Mouse (Mus musculus): ENCODE results near the gene Thsd4.

Gene Thsd4

DNA sequence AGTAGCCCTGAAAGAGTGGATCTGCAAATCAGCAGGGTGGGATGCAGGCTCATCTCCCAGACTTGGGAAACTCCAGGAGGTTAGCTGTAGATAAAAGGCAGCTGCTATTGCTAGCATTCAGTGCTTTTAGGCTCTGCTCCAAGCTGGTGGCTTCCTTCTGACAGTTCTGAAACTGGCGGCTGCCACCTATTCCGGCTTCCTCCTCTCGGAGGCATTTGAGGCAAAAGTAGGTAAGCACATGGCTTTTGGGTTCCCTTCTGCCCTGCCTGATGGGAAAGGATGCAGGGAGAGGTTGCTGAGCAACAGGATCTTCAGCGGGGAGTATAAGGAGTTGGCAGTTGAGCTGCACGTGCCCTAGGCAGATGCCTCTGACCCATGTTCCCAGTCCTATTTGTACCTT lies 65.2 kb downstream of the Thsd4 start:
- DNase-seq (ENCODE audit: low spot score in 2 of 2), result peak in 1 of 2 experiments; percentile 14

DNA sequence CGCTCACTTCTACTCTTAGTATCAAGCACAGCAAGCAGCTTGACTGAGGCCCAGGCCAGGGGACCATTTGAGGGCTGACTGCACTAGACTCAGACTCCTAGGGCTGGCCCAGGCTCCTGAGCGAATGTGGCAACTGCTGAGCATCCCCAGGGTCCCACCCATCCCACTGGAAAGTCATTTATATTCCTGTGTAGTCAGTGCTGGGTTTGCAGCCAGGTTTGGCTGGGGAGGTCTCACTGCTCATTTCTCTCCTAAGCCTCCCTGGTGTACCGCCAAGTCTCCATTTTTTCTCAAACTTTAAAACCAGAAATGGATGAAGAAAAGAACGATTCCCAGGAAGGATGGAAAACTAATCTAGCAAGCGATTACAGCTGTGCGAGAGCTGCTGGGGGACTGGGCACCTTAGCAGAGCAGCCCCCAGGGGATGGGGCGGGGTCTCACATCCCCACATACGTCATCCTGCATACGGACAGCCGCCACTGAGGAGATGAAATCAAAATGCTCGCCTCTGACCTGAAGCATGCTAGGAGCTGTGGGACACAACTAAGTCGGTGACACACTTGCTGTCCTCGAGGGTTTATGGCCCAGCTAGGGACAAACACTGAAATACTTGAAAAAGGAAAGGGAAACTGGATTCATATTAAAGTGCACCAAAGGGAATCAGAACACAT lies 67.3 kb downstream of the Thsd4 start:
- DNase-seq (ENCODE audit: low spot score in 2 of 2), result no peak

DNA sequence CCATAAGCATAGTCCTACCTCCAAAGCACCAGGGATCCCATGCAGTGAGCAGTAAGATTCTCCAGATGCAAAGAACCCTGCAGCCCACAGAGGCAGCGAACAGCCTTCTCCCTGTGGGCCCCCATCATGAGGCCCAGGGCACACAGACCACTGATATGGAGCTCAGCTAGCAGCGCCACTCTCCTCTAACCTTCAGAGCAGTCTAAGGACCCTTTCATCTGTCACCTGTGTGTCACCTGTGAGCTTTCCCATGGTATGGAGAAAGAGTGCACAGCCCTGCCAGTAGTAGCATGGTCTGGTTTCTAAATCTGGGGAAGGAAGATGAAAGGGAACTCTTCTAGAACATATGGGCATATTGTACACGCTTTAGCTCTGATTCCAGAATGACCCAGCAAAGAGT lies 72.3 kb downstream of the Thsd4 start:
- no peak for DNase-seq (ENCODE audit: low spot score in 2 of 2)

DNA sequence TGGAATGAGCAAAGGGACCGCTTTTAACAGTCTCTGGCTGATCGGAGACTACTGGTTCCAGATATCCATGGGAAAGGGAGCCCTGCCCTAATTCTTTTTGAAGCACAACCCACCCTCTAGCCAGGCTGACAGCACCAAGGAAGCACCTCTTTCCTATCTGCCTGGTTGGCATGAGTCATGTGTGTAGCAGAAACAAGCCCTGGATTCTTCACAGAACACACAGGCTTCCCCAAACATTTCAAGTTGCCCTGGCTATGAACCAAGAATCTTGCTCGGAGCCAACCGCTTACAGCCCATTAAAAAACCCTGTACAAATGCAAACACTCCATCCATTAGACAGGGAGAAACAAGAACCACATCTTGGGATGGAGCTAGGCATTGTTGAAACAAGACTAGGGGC lies 76.0 kb downstream of the Thsd4 start:
- no peak for DNase-seq (ENCODE audit: low spot score in 2 of 2)

DNA sequence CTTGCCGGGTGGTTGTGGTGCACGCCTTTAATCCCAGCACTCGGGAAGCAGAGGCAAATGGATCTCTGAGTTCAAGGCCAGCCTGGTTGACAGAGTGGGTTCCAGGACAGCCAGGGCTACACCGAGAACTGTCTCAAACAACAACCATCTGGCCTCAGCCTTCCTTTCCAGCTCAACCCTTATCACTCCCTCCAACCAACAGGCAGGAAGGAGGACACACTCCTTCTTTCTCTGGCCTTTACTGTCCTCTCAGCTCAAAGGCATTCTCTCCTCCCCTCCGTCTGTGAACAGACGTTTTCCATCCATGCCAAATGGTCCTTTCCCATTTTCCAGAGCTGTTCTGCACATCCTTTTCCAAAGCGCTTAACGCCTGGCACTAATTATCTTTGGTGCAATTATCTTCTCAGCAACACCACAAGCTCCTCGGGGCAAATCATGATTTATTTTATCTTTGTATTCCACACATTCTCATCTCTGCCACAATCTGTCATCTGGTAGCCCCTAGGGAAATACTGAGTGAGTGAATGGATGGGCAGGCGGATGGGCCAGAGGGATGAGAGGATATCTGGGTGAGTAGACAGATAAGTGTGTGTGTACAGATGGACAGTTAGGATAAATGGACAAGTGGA lies 80.5 kb downstream of the Thsd4 start:
- DNase-seq (ENCODE audit: low spot score in 2 of 2), result no peak

DNA sequence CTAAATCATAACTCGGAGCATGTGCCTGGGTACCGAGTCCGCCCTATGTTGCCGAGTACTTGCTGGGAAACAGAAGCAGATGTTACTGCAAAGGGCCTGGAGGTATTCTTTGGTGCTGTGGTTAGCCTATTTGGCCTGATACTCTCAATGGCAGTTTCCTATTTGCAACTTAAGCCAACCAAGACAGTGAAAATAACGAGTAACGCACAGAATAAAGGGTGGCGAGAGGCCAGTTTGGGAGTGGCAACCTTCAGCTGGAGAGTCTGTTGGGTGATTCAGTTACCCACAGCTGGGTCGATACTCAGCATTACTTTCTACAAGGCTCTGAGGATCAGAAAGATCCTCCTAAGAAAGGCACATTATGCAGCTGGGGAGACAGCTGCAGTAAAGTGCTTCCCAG lies 81.3 kb downstream of the Thsd4 start:
- no peak for DNase-seq (ENCODE audit: low spot score in 2 of 2)

DNA sequence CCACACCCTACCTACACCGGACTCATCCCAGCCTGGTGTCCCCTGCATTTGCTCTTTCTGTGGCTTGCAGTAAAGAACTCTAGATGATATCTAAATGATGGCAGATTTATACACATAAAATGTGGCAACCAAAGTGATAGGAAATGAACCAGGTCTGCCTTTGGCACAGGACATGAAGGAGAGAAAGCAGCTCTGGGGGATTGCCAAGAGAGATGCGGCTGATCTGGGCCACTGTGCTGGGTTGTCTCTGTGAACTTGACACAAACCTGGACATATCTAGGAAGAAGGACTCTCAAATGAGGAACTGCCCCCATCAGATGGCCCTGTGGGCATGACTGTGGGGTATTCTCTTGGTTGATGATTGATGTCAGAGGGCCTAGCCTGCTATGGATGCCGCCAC lies 85.6 kb downstream of the Thsd4 start:
- no peak for DNase-seq (ENCODE audit: low spot score in 2 of 2)

DNA sequence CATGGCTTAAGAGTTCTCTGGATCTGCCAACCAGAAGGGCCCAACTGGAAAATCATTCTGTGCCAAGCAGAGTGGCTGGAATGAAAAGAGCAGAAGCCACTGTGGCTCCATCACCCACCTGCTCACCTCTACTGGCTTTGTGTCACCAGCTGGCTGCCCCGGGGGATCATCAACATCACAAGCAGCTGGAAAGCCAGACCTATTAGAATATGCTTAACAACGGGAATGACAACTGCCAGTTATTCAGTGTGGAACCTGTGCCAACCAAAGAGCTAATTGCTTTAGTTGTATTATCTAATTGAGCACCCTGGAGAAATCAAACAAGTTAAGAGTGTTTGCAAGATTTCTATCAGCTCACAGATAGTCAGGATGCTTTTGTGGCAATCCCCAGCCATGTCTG lies 87.8 kb downstream of the Thsd4 start:
- no peak for DNase-seq (ENCODE audit: low spot score in 2 of 2)

DNA sequence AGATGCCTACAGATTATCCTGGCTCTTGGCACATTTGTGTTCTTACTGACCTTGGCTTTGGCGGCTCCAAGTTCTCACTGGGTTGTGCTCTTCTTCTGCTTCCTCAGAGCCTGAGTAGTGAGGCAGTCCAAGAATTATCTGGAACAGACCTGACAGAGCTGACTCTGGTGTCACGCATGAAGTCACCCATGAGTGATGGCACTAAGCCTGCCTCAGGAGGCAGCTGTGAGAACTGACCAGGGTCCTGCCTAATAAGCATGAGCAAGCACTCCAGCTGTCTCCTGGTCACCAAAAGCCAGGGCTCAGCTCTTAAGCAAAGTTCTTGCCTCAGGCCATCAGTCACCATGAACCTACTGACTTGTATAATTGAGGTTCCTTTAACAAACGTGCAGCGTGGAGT lies 89.9 kb downstream of the Thsd4 start:
- DNase-seq (ENCODE audit: low spot score in 2 of 2), result no peak

DNA sequence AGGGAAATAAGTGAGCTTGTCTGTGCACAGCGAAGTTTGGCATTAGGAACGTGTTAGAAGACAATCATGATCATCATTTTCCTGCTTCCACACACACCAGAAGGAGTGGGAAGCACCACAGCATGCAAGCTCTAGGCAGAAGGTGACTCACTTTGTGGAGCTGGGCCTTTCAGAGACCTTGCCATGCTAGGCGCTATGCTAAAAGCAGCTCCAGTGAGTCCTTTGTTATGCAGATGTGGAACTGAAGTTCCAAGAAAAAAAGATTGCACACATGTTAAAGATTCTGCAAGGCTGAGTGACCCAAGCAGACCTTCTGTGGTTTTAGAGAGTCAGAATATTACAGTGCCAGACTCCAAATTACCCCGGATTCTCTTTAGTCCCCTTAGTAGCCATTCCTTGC lies 91.8 kb downstream of the Thsd4 start:
- no peak for DNase-seq (ENCODE audit: low spot score in 2 of 2)

DNA sequence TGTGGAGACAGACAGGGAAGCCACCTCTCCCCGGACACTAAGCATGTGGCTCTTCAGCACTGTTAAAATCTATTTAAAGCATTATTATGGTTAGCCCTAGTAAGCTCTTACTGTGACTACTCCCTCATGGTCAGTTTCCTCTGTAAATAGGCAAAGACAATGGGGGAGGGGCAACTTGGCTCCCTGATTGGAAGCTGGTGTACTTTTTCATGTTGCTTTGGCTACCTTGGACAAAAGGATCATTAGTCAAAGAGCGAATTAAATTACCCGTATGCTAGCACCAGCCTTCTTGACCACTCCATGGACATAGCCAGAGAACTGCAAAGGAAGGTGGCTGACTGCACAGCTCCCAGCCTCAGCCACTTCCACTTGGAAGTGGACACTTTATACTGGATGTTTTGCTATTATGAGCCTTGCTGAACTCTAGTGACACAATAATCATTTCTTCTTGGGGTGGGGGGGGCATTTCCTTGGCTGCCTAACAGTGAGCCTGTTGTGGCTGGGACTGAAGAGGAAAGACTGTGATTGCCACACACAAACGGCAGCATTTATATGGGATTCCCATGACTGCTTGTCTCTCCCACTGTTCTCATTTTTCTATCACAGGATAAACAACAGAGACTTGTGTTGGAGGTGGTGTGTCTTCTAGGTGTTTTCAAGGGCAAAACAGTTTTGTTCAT lies 107.6 kb downstream of the Thsd4 start:
- no peak for DNase-seq (ENCODE audit: low spot score in 2 of 2)

DNA sequence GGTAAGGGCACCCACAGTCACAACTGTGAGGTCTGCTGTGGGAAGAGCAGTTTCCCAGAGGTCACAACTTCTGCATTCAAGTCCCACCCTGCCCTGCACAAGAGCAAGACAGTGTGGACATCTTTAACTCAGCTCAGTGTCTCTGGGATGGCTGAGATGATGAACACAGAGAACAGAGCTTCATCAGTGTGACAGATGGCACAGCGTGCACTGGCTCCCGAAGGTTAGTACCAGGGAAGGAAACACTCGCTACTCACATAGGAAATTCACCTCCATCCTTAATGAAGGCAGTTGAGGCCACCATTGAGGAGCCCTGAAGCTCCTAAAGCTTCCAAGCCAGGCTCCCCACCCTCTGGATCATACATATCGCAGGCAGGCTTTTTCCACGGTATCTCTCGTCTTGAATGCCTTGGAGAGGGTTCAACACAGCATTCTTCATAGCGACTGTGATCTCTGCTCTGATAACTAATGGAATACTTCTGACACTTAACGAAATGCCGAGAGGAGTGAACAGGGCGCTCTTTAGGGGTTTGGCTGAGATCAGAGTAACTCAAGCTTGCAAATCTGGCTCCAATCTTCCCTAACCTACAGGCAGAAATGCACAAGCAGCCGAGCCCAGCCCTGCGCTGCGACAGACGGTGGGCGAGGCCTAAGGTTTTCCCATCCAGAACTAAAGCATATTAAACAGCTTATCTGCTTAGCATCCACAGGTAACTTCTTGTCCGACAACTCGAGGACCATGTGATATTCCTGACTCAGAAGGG lies 110.8 kb downstream of the Thsd4 start:
- no peak for DNase-seq (ENCODE audit: low spot score in 2 of 2)

DNA sequence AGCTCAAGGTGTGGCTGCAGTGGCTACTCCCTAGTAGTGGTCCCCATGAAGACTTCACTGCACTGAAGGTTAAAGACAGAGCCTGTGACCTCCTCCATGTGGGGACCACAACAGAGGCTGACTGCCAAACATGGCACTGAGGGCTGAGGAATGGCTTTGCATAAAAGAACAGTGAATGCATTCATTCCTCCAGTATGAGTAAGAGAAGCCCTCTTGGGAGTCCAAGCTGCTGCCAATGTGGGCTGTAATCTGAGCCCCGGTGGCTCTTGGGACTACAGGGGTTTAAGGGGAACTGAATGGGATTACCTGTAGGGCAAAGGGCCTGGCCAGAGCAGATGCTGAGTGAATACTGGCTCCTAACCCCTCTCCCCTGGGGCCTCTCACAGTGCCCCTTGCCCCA lies 114.5 kb downstream of the Thsd4 start:
- no peak for DNase-seq (ENCODE audit: low spot score in 2 of 2)

DNA sequence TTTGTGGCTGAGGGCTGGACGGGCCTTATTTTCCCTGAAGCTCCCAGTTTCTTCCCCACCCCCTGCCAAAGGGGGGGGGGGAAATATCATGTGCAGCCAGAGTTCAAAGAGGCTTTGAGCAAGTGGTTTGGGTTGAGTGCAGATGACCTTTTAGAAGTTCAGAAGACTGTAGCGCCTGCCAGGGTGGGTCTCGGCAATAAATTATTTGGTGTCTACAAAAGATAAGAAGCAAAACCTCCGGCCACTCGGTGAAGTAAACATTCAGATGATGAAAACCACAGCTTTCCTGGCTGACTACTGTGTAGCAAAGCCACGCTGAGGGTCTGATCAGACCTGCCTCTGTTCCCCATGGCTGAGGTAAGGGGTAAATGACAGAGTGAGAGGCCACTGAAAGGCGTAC lies 116.1 kb downstream of the Thsd4 start:
- no peak for DNase-seq (ENCODE audit: low spot score in 2 of 2)

DNA sequence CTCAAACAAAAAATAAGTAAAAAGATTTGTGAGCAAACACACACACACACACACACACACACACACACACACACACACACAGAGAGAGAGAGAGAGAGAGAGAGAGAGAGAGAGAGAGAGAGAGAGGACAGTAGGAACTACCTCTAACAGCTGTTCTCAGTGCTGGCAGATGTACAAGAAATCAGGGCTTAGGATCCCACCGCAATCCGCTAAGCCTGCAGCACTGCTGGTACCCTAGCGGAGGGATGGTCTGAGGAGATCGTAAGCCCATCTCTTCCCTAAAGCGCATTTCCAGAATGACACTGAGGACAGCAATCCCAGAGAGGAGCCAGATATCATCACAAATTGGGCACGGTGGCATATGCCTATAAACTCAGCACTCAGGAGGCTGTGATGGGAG lies 119.2 kb downstream of the Thsd4 start:
- DNase-seq (ENCODE audit: low spot score in 2 of 2), result no peak

DNA sequence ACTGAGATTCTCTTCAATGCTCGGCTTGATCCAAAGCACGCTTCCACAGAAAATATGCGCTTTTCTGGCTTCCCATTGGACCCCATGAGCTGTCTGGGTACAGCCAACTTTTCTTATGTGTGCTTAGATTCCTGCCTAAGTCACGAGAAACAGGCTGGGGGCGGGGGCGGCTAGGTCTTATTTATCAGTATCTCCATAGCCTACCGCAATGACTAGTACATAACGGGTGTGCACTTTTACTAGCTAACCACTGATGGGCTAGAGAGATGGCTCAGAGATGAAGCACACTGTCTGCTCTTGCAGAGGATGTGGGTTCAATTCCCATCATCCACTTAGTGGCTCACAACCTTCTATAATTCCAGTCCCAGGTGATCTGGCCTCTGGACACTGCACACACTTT lies 121.8 kb downstream of the Thsd4 start:
- no peak for DNase-seq (ENCODE audit: low spot score in 2 of 2)

DNA sequence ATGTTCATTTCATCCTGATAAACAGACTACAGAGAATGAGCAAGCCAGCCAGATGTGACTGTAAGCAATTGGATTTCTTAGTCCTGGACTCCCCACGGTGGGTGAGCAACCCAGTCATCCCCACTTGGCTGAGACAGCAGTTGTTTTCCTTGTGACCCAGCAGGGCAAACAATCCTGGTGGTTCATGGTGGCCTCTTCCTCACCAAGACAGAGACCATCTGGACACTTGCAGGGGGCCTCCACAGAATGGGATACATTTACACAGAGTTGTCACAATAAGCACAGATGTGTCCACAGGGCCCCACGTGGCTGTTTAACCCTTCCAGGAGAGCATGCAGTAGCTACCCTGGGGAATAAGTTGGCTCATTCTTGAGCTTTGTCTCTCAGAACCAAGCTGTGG lies 123.8 kb downstream of the Thsd4 start:
- DNase-seq (ENCODE audit: low spot score in 2 of 2), result no peak

DNA sequence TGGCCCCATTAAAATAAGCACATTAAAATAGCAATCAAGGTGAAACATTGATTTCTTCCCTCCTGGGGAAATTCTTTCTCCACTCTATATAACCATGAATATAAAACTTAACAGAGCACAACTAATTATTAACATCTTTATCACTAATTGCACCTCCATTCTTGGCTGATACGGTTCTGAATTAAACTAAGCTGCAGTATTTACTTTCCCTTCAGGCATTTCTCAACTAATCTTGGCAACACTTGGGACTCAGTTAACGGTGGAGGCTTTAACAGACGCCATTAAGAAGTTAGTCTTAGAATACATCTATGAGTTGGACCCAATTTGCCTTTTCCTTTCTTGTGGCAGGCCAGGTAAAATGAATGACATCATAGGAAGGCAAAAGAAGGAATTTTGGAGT lies 125.8 kb downstream of the Thsd4 start:
- DNase-seq (ENCODE audit: low spot score in 2 of 2), result no peak

DNA sequence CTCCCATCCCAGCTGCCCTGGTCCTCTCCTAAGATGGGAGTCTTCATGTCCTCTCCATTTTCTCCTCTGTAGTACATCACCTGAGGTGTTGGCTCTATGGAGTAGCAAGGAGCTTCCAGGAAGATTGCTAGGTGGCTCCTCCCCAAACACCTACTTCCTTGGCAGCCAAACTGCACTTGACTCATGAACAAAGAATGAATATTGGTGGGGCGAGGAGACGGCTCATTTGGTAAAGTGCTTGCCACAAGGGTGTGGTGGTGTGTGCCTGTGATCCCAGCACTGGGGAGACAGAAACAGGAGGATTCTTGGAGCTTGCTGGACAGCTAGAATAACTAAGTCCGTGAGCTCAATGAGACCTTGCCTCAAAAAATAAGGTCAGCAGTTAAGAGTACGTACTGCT lies 128.9 kb downstream of the Thsd4 start:
- no peak for DNase-seq (ENCODE audit: low spot score in 2 of 2)

DNA sequence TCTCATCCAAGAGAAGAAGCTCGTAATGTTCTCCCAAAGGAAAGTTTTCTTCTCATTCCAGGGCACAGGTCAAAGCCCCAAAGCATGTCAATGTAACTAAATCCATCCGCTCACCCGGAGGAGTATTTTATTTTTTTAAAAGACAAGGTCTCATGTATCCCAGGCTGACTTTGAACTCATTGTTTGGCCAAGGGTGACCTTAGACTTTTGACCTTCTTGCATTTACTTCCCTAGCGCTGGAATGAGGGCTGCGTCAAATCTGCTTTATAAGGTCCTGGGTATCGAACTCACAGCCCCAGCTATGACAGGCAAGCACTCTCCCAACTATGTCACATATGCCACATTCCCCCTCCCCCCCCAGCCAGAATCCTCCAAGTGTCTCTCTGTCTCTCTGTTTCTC lies 137.1 kb downstream of the Thsd4 start:
- no peak for DNase-seq (ENCODE audit: low spot score in 2 of 2)

DNA sequence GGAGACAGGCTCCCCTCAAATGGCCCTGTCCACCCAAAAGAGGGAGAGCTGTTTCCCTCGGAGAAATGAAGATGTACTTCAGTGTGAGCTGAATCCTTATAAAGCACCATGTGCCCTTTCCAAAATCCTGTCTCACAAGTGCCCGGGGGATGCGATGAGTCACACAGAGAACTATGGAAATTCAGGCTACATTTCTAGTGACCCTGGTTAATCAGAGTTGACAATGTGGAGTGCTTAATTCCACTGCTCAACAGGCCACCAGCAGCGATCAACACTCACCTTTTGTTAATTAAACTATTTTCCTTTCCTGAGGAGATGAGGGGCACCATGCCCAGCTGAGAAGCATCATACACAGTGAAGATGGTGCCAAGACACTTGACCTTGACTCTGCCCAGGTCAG lies 138.9 kb downstream of the Thsd4 start:
- no peak for DNase-seq (ENCODE audit: low spot score in 2 of 2)

DNA sequence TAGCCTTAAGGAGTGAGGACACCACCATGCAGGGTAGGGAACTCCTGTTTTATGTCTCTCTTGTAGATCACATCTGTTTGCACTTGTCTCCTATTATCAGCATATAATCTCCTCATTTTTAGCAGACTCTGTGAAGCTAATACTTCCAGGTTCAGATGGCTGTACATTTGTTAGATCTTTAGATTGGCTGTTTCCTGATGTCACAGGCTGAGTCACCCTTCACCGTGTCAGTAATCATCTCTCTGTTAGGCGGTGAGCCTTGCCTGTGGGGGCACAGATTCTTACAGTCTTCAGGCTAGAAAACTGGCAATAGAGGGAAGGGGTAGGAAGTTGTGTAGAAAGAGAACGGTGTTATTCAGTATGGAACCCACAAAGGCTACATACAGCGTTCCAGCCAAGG lies 139.3 kb downstream of the Thsd4 start:
- no peak for DNase-seq (ENCODE audit: low spot score in 2 of 2)

DNA sequence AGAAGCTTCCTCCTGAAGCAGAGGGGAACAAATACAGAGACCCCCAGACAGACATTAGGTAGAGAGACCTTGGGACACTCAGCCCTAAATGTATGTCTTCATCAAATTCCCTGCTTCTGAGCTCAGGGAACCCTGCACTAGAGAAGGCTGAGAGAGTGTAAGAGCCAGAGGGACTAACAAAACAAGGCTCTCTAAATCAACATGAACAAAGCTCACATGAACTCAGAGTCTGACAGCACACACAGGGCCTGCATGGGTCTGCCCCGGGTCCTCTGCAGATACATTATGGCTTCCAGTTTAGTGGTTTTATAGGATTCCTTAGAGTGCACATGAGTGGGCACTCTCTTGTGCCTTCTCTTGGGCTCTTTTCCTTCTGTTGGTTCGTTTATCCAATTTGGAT lies 140.8 kb downstream of the Thsd4 start:
- no peak for DNase-seq (ENCODE audit: low spot score in 2 of 2)
